Mouse (Mus musculus) monocyte, adult 2 months (primary cell): ENCODE results near the gene E130116L18Rik.
"Not testable (repeated sequence)": the region's sequence is repeated elsewhere in the genome, so short reads cannot be mapped to it uniquely, and the experiment has no call there.

Source experiments
- DNase-seq, 2 experiments: peaks; one replicate each; pipeline ENCODE4 v3.0.0; 2022; ENCODE audit warnings: low spot score in 2 of 2, low read depth in 1 of 2

The E130116L18Rik gene

DNA sequence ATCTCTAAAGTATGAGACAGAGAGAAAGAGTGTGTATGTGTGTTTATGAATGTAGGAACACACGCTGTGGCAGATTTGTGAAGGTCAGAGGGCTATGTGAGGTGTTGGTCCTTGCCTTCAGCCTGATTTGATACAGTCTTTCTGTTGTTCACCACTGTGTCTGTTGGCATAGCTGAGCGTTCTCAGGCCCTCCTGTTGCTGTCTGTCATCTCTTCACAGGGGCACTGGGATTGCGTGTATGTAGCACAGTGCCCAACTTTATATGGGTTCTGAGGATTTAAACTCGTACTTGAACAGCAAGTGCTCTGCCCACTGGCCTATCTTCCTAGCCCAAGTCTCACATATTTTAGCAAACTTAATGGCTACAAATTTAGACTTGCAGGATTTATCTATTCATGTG lies 39.4 kb downstream of the E130116L18Rik start:
- DNase-seq = no peak

DNA sequence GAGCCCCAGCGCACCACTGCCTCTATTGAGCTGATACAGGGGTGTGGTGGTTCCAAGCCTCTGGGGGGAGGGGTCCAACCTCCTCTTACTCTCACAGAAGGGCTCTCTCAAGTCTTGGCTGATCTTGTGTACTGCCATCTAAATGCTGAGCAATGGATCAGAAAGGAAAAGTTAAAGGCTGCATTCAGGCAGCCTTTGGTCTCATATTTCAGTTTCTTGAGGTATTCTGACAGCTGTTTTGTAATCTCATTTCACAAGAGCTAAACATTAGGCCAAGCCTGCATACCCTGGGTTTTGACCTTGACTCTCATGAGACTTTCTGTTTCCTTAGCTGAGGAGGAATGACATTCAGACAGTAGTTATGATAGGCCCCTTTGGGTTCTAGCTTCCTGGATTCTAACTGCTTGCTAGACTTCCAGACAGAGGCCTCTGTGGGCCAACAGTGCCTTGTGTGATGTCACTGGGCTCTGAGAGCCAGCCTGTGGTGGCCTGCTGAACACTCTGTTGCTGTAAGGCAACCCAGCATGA lies 41.9 kb downstream of the E130116L18Rik start, which contains the start of gene Galntl5:
Galntl5 (plus strand) TSS at position 457 of the 528 bp plus-strand sequence.
- no peak for DNase-seq

DNA sequence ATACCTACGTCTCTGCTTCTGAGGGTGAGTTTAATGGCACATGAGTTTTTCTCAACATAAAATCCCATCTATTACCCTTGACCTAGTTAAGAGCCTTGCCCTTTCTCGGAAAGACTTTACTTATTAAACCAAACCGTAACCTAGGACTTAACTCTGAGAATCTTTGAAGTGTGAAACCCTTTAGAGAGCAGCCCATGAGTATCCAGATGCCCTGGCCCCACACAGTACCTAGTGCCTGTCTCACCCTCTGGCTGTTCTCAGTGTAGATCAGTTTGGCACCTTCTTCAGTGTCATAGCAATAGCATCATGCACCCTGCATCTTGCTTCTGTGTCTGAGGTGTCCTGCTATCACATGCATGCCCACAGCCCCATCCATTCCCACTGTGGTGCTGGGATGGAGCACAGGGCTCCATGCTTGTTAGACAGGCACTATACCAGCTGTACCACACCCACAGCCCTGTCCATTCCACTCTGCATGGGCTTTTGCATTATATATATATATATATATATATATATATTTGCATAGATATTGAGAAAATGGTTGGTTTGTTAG lies 42.9 kb downstream of the E130116L18Rik start:
- DNase-seq = no peak

DNA sequence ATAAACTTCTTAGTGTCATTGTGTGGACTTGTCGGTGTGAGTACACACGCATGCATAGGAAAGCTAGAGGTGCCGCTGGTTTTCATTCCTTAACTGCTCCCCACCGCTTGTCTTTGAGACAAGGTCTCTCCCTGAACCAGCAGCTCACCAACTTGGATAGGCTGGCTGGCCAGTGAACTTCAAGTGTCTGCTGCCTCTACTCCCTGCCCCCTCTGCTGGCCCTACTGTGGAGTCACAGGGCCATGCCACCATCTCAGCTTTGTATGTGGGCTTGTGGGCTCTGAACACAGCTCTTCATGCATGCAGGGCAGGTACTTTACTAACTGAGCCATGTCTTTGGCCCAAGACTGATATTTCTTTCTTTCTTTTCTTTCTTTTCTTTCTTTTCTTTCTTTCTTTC lies 43.7 kb downstream of the E130116L18Rik start:
- DNase-seq = no peak

DNA sequence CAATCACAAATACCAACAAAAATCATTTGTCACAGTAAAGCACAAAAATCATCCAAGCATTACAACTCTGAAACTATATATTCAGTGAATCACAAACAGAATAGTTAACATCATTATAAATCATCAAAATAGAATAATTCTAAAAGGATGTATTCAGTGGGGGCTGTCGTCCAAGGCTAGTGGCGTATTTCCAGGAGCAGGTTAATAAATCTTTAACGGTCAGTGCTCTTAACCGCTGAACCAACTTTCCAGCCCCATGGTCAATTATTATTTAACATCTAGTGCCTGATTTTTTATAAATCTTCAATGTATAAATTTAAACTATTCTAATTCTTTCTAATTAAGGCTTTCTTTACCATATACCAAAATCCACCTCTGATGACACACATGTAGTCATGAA lies 44.4 kb downstream of the E130116L18Rik start:
- not testable (repeated sequence) for DNase-seq

DNA sequence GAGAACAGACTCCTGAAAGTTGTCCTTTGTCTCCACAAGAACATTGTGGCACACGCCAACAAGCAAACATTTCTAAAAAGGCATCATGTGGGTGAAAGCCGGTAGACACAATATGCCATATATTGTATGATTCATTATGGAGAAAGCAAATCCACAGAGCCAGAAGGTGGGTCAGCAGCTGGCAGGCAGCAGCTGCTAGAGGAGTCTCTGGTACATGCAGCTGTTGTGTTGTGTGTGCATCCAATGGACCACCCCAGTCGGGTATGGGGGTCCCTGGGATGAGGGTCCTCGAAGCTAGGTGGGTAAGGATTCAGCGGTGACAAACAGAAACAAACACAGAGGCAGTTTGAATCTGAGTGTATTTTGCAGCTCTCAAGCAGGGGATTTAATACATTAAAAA lies 45.0 kb downstream of the E130116L18Rik start:
- DNase-seq = not testable (repeated sequence)
